ENCODE assay signal across 1 mouse cellular context in genomic region chr11:32225222-32226104, GRCm38 (mm10).
TF ChIP-seq lines count a peak whose summit lies in the region.

No protein-coding gene starts in this region.

TF ChIP-seq in myocyte, 11 proteins besides CTCF, POLR2A, EP300 and RAD21:
- TF ChIP-seq MYOD1 (IDR thresholded peaks at IDR 0.05; ENCODE audit: control insufficient read depth in 1 of 3, insufficient read length in 2 of 3, low read depth in 2 of 3), result no peak
- TF ChIP-seq CEBPB (IDR thresholded peaks at IDR 0.05; ENCODE audit: insufficient read depth, poor library complexity, severe bottlenecking), result no peak
- TF ChIP-seq TCF12 (IDR thresholded peaks at IDR 0.05; ENCODE audit: insufficient read depth, poor library complexity, severe bottlenecking), result no peak
- TF ChIP-seq TCF3 (IDR thresholded peaks at IDR 0.05; ENCODE audit: insufficient read length, low read depth), result no peak
- no peak for TF ChIP-seq REST (IDR thresholded peaks at IDR 0.05; ENCODE audit: insufficient read depth, insufficient read length)
- no peak for TF ChIP-seq MYOG (IDR thresholded peaks at IDR 0.05; ENCODE audit: control insufficient read depth in 1 of 3, insufficient read depth in 1 of 3, insufficient read length in 2 of 3, low read depth in 2 of 3)
- TF ChIP-seq POLR2AphosphoS2 (IDR thresholded peaks at IDR 0.05; ENCODE audit: insufficient read length, low read depth), result no peak
- TF ChIP-seq E2F4 (IDR thresholded peaks at IDR 0.05; ENCODE audit: insufficient read depth), result no peak
- no peak for TF ChIP-seq MAX (IDR thresholded peaks at IDR 0.05; ENCODE audit: low read depth)
- no peak for TF ChIP-seq USF1 (IDR thresholded peaks at IDR 0.05; ENCODE audit: low read depth)
- TF ChIP-seq SRF (IDR thresholded peaks at IDR 0.05; ENCODE audit: control insufficient read depth, insufficient read length, low read depth), result no peak
